Mouse (Mus musculus): Measurements from ENCODE around the gene Rap2a. TPM values are rescaled to one million over a fixed set of nuclear protein-coding genes. Genes with fewer than 3 reads are reported as not detected.

Gene Rap2a
- 13.5 TPM for polyA plus RNA-seq (2014; fragmentation: Illumina TruSeq; extraction: RNeasy Lipid Tissue Mini Kit (QIAGEN cat#74804); ENCODE audit: low read depth, low replicate concordance)

DNA sequence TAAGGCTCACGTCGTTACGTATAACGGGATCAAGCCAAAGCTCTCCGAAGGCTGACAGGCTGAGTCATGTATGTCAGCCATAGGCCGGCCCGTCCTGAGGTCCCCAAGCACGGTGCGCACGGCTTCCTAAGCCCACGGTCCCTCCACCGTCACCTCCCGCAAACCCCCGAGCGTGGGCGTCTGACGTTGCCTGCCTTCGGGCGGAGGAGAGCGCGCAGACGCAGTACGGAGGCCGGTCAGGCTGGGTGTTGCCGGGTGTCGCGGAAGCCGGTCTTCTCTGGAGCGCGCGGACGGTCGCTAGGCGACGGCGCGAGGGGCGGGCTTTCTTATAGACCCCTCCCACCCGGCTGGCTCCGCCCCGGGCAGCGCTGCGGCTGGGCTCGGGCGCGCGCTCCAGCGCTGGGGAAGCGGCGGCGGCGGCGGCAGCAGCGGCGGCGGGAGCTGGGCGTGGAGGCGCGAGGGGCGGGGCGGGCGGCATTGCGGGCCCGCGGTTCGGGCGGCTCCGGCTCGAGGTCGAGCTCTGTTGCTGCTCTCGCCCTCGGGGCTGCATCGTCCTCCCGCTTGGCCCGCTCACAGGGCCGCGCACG, at the start of gene Rap2a:
TSS of gene Rap2a (plus strand) at position 463 of the 587 bp plus-strand sequence.

Other genes with a start within 250 kb of the Rap2a start
- gene Mbnl2, start 202.8 kb upstream of the Rap2a start, polyA plus RNA-seq (2014; fragmentation: Illumina TruSeq; extraction: RNeasy Lipid Tissue Mini Kit (QIAGEN cat#74804); ENCODE audit: low read depth, low replicate concordance) = 59.8 TPM

Measured in liver, adult 10 weeks (tissue).